Mouse (Mus musculus): ENCODE measurements around the gene Srek1ip1.

DNA sequence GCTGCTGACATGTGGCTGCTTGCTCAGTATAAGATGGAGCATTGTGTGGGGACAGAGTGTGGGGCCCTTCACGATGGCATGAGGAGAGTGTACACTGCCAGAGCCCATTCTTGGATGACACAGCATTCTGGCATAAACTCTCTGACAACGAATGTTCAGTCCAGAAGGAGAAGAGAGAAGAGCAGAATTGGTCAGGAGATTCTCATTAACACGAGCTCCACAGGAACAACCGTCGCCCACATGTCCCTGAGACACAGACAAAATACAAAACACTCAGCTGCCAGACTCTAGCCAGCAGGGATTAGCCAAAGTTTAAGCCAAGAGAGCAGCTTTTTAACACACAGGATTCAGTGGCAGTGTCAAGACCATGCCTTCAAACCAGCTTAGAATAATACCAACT is 74.4 kb downstream of the Srek1ip1 start:
- TF ChIP-seq CTCF (conservative IDR thresholded peaks at IDR 0.05 in 1 of 2, IDR thresholded peaks at IDR 0.05 in 1 of 2; ENCODE audit: low read depth in 2 of 2, low read length in 2 of 2) (no peak), EP300 (IDR thresholded peaks at IDR 0.05; ENCODE audit: low read length) (no peak), ZNF384 (IDR thresholded peaks at IDR 0.05; ENCODE audit: low read depth, low read length) (no peak), HCFC1 (IDR thresholded peaks at IDR 0.05; ENCODE audit: low read depth, low read length) (no peak), SIN3A (IDR thresholded peaks at IDR 0.05; ENCODE audit: low read length) (no peak), USF1 (IDR thresholded peaks at IDR 0.05; ENCODE audit: low read depth, low read length) (no peak), POLR2A (IDR thresholded peaks at IDR 0.05; ENCODE audit: low read depth, low read length) (no peak), TCF12 (IDR thresholded peaks at IDR 0.05; ENCODE audit: low read depth, low read length) (no peak), TBP (conservative IDR thresholded peaks at IDR 0.05; ENCODE audit: low read depth, low read length) (no peak), MYC (IDR thresholded peaks at IDR 0.05; ENCODE audit: low read depth, low read length) (no peak), CHD1 (IDR thresholded peaks at IDR 0.05; ENCODE audit: low read depth, low read length) (no peak), BHLHE40 (IDR thresholded peaks at IDR 0.05; ENCODE audit: low read depth, low read length) (no peak), ZC3H11A (IDR thresholded peaks at IDR 0.05; ENCODE audit: low read depth, low read length) (no peak), ZMIZ1 (IDR thresholded peaks at IDR 0.05; ENCODE audit: low read depth, low read length) (no peak)

Data from CH12.LX (cell line).